ENCODE assay signal across 12 mouse cellular contexts in the genomic region with DNA sequence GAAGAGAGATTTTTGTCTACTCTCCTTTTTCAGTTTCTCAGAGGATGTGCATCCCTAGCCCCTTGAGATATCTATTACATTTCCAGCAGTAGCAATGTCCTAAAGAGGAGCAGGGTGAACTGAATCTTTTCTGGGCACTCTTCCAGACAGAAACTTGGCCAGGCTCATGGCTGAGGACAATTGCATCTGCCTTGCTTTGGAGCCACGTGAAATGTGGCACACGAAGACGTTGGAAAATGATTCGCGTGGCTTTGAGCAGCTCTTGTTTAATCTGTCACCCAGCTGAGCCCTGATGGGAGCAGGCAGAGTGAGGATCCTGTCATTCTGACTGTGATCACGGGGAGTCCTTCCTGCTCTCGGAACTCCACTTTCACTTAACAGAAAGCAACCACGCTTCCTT.
DNase-seq lines count a peak whose midpoint lies in the region; ATAC-seq lines count a peak whose summit lies in the region.
"Had no signal": no experiment of that assay in that cellular context is flagged by ENCODE, and none has a peak within 500 bp of the region (broad histone marks: within the 10 kb centered on the region; RNA-seq: fewer than 3 reads in every experiment).

No protein-coding gene starts in this region.

- peak; percentile 78 for ATAC-seq in forebrain, embryonic 14.5 days
- ATAC-seq in forebrain, embryonic 11.5 days (replicated peaks; ENCODE audit: low FRiP score), result no peak
- ATAC-seq: CD4-positive, CD25-positive, alpha-beta regulatory T cell, adult 4 months had no signal

- intact Hi-C loops in gastrocnemius, postnatal 14 days (cut with DNase I; ENCODE audit: low total_unique reads), result no loop called here

- H3K9ac ChIP-seq in forebrain, embryonic 14.5 days (ENCODE audit: low read length), result no peak overlapping the region
- no peak overlapping the region for H3K9ac ChIP-seq in forebrain, embryonic 11.5 days (ENCODE audit: low read length)

- no peaks in the 10 kb centered on the region for H3K27me3 ChIP-seq in forebrain, embryonic 14.5 days (replicated peaks; ENCODE audit: control insufficient read depth, insufficient read depth, low read length)
- H3K27me3 ChIP-seq in forebrain, embryonic 11.5 days (ENCODE audit: control insufficient read depth, insufficient read depth, low read length), result no peaks in the 10 kb centered on the region
- H3K27me3 ChIP-seq: megakaryocyte, embryonic 14.5 days had no signal

- H3K27ac ChIP-seq in forebrain, embryonic 14.5 days (ENCODE audit: low read depth, low read length), result no peak overlapping the region
- no peak overlapping the region for H3K27ac ChIP-seq in forebrain, embryonic 11.5 days (ENCODE audit: low read depth, low read length)
- H3K27ac ChIP-seq: limb, embryonic 10.5 days had no signal

- H3K36me3 ChIP-seq in forebrain, embryonic 14.5 days (ENCODE audit: control insufficient read depth, insufficient read depth, low read length), result no peaks in the 10 kb centered on the region
- H3K36me3 ChIP-seq in forebrain, embryonic 11.5 days (ENCODE audit: control insufficient read depth, insufficient read depth, low read length), result no peaks in the 10 kb centered on the region
- H3K36me3 ChIP-seq: limb, embryonic 10.5 days had no signal

- 40% methylated on average over 8 of the region's 8 CpGs for WGBS in forebrain, embryonic 14.5 days
- 83% methylated on average over 8 of the region's 8 CpGs for WGBS in forebrain, embryonic 11.5 days

- H3K4me2 ChIP-seq in forebrain, embryonic 14.5 days (ENCODE audit: low read length), result no peak overlapping the region
- H3K4me2 ChIP-seq in forebrain, embryonic 11.5 days (ENCODE audit: low read depth, low read length, severe bottlenecking), result no peak overlapping the region

- DNase-seq in forebrain, embryonic 14.5 days (ENCODE audit: low spot score), result peak; percentile 80
- DNase-seq in forebrain, embryonic 11.5 days (ENCODE audit: low spot score), result no peak
- peak; percentile 17 to 39 for DNase-seq in left cerebral cortex, adult 18-20 months (ENCODE audit: low spot score in 2 of 2)
- no peak for DNase-seq in left cerebral cortex, adult 11 months (ENCODE audit: low spot score)
- DNase-seq in frontal cortex, postnatal 14 days (ENCODE audit: low spot score in 2 of 2), result peak; percentile 12 to 20
- peak; percentile 13 to 25 for DNase-seq in lung, postnatal 4 days
- no peak for DNase-seq in T-cell, adult 2 months (ENCODE audit: low spot score)
- DNase-seq in gastrocnemius, postnatal 14 days, result no peak
- DNase-seq: cerebellum, adult 9-11 months had no signal

- H3K4me3 ChIP-seq in forebrain, embryonic 14.5 days (ENCODE audit: low read depth, low read length), result no peak overlapping the region
- no peak overlapping the region for H3K4me3 ChIP-seq in forebrain, embryonic 11.5 days (ENCODE audit: low read depth, low read length)
- H3K4me3 ChIP-seq: limb, embryonic 10.5 days; megakaryocyte, embryonic 14.5 days had no signal

- H3K9me3 ChIP-seq in forebrain, embryonic 14.5 days (replicated peaks; ENCODE audit: control insufficient read depth, low read length), result no peaks in the 10 kb centered on the region
- no peaks in the 10 kb centered on the region for H3K9me3 ChIP-seq in forebrain, embryonic 11.5 days (ENCODE audit: control insufficient read depth, low read length)
- H3K9me3 ChIP-seq: limb, embryonic 10.5 days had no signal

- H3K4me1 ChIP-seq in forebrain, embryonic 14.5 days (ENCODE audit: control insufficient read depth, insufficient read depth, low read length), result no peaks in the 10 kb centered on the region
- H3K4me1 ChIP-seq in forebrain, embryonic 11.5 days (replicated peaks; ENCODE audit: control insufficient read depth, insufficient read depth, low read length), result no peaks in the 10 kb centered on the region
- H3K4me1 ChIP-seq: limb, embryonic 10.5 days; megakaryocyte, embryonic 14.5 days had no signal

Comparison
In these comparisons a context has a peak if more than half of its experiments do, and no peak if none do; other contexts are left out.
1. DNase-seq: peak in forebrain, embryonic 14.5 days (single experiment), left cerebral cortex, adult 18-20 months (2 of 2), frontal cortex, postnatal 14 days (2 of 2) and lung, postnatal 4 days (2 of 2); none in forebrain, embryonic 11.5 days (single experiment), left cerebral cortex, adult 11 months (single experiment), T-cell, adult 2 months (single experiment) and gastrocnemius, postnatal 14 days (single experiment).